27 mouse cellular contexts compared by ENCODE assay signal in genomic region chr6:3470706-3471105, GRCm38 (mm10). TPM values are rescaled to one million over a fixed set of nuclear protein-coding genes. Genes with fewer than 3 reads are reported as not detected.
DNase-seq lines count a peak whose midpoint lies in the region; ATAC-seq and TF ChIP-seq lines count a peak whose summit lies in the region.
"Had no signal": no experiment of that assay in that cellular context is flagged by ENCODE, and none has a peak within 500 bp of the region (broad histone marks: within the 10 kb centered on the region; RNA-seq: fewer than 3 reads in every experiment).

No protein-coding gene starts in this region.

- no peaks in the 10 kb centered on the region for H3K4me1 ChIP-seq in intestine, embryonic 15.5 days (replicated peaks)
- H3K4me1 ChIP-seq in intestine, postnatal 0 days (replicated peaks; ENCODE audit: control insufficient read depth, insufficient read depth, low read length) = no peaks in the 10 kb centered on the region
- H3K4me1 ChIP-seq in stomach, embryonic 15.5 days = no peaks in the 10 kb centered on the region
- H3K4me1 ChIP-seq in limb, embryonic 10.5 days = no peaks in the 10 kb centered on the region
- H3K4me1 ChIP-seq: embryonic facial prominence, embryonic 10.5 days; embryonic facial prominence, embryonic 13.5 days; forebrain, embryonic 12.5 days; forebrain, embryonic 15.5 days; heart, embryonic 10.5 days; heart, embryonic 13.5 days had no signal

- no peak overlapping the region for H3K9ac ChIP-seq in intestine, embryonic 15.5 days
- H3K9ac ChIP-seq in intestine, postnatal 0 days (ENCODE audit: low read depth, low read length) = no peak overlapping the region
- H3K9ac ChIP-seq in stomach, embryonic 15.5 days = no peak overlapping the region
- H3K9ac ChIP-seq: embryonic facial prominence, embryonic 13.5 days; forebrain, embryonic 12.5 days; forebrain, embryonic 15.5 days; heart, embryonic 13.5 days; hindbrain, embryonic 14.5 days had no signal

- no peak for DNase-seq in embryo, embryonic 10.5 days (ENCODE audit: low spot score)
- no peak for DNase-seq in kidney, adult 18-20 months
- no peak for DNase-seq in limb, embryonic 10.5 days (ENCODE audit: low spot score)
- DNase-seq: adrenal gland, adult 2 months; adrenal gland, postnatal 14 days; cerebellum, adult 11 months; cerebellum, adult 2 months; cerebellum, adult 9-11 months; cerebellum, postnatal 25 days; embryo, embryonic 11 days; gastrocnemius, postnatal 36 days; heart, adult 2 months; heart, postnatal 14 days; heart, postnatal 4 days had no signal

- no peaks in the 10 kb centered on the region for H3K36me3 ChIP-seq in intestine, embryonic 15.5 days
- no peaks in the 10 kb centered on the region for H3K36me3 ChIP-seq in intestine, postnatal 0 days (ENCODE audit: control insufficient read depth, insufficient read depth)
- no peaks in the 10 kb centered on the region for H3K36me3 ChIP-seq in stomach, embryonic 15.5 days
- H3K36me3 ChIP-seq in limb, embryonic 10.5 days = no peaks in the 10 kb centered on the region
- H3K36me3 ChIP-seq: embryonic facial prominence, embryonic 10.5 days; embryonic facial prominence, embryonic 13.5 days; forebrain, embryonic 12.5 days; forebrain, embryonic 15.5 days; heart, embryonic 10.5 days; heart, embryonic 13.5 days had no signal

- no peak for TF ChIP-seq CTCF in intestine, postnatal 0 days (IDR thresholded peaks at IDR 0.05; ENCODE audit: low read depth)

- WGBS in intestine, embryonic 15.5 days = 57% methylated on average over 2 of the region's 2 CpGs
- WGBS in intestine, postnatal 0 days = 19% methylated on average over 2 of the region's 2 CpGs
- WGBS in stomach, embryonic 15.5 days = 63% methylated on average over 2 of the region's 2 CpGs
- 77% methylated on average over 2 of the region's 2 CpGs for WGBS in limb, embryonic 10.5 days

- peak; percentile 80 for ATAC-seq in intestine, embryonic 15.5 days
- ATAC-seq in intestine, postnatal 0 days = peak; percentile 65
- peak; percentile 58; the same call in 1 of the 2 replicates for ATAC-seq in stomach, embryonic 15.5 days (ENCODE audit: insufficient read depth, low FRiP score, low read depth)
- ATAC-seq: CD4-positive, CD25-positive, alpha-beta regulatory T cell, adult 4 months; forebrain, embryonic 15.5 days had no signal

- no peaks in the 10 kb centered on the region for H3K27me3 ChIP-seq in intestine, embryonic 15.5 days (replicated peaks)
- H3K27me3 ChIP-seq in intestine, postnatal 0 days (replicated peaks; ENCODE audit: control insufficient read depth, insufficient read depth, low read length) = no peaks in the 10 kb centered on the region
- no peaks in the 10 kb centered on the region for H3K27me3 ChIP-seq in stomach, embryonic 15.5 days (replicated peaks)
- no peaks in the 10 kb centered on the region for H3K27me3 ChIP-seq in limb, embryonic 10.5 days (ENCODE audit: low read depth, poor library complexity, severe bottlenecking)
- H3K27me3 ChIP-seq: embryonic facial prominence, embryonic 13.5 days; forebrain, embryonic 12.5 days; forebrain, embryonic 15.5 days; heart, embryonic 13.5 days had no signal

- no peaks in the 10 kb centered on the region for H3K9me3 ChIP-seq in intestine, embryonic 15.5 days
- no peaks in the 10 kb centered on the region for H3K9me3 ChIP-seq in intestine, postnatal 0 days (ENCODE audit: control insufficient read depth)
- no peaks in the 10 kb centered on the region for H3K9me3 ChIP-seq in stomach, embryonic 15.5 days
- H3K9me3 ChIP-seq in limb, embryonic 10.5 days (replicated peaks) = no peaks in the 10 kb centered on the region
- H3K9me3 ChIP-seq: embryonic facial prominence, embryonic 10.5 days; embryonic facial prominence, embryonic 13.5 days; forebrain, embryonic 12.5 days; forebrain, embryonic 15.5 days; heart, embryonic 10.5 days; heart, embryonic 13.5 days had no signal

- no peak overlapping the region for H3K4me3 ChIP-seq in intestine, embryonic 15.5 days (replicated peaks)
- H3K4me3 ChIP-seq in intestine, postnatal 0 days (ENCODE audit: low read depth, low read length) = no peak overlapping the region
- no peak overlapping the region for H3K4me3 ChIP-seq in stomach, embryonic 15.5 days (replicated peaks)
- H3K4me3 ChIP-seq in limb, embryonic 10.5 days = no peak overlapping the region
- H3K4me3 ChIP-seq: embryonic facial prominence, embryonic 10.5 days; embryonic facial prominence, embryonic 13.5 days; erythroblast, embryonic 14.5 days; forebrain, embryonic 12.5 days; forebrain, embryonic 15.5 days; heart, adult 2 months; heart, embryonic 10.5 days; heart, embryonic 13.5 days had no signal

- H3K27ac ChIP-seq in intestine, embryonic 15.5 days = no peak overlapping the region
- no peak overlapping the region for H3K27ac ChIP-seq in intestine, postnatal 0 days (ENCODE audit: low read depth, low read length)
- no peak overlapping the region for H3K27ac ChIP-seq in stomach, embryonic 15.5 days
- H3K27ac ChIP-seq in limb, embryonic 10.5 days = no peak overlapping the region
- H3K27ac ChIP-seq: embryonic facial prominence, embryonic 10.5 days; embryonic facial prominence, embryonic 13.5 days; forebrain, embryonic 12.5 days; forebrain, embryonic 15.5 days; heart, adult 2 months; heart, embryonic 10.5 days; heart, embryonic 13.5 days; hindbrain, embryonic 14.5 days had no signal

- no peak overlapping the region for H3K4me2 ChIP-seq in intestine, embryonic 15.5 days (replicated peaks)
- H3K4me2 ChIP-seq in intestine, postnatal 0 days (replicated peaks; ENCODE audit: low read depth) = no peak overlapping the region
- H3K4me2 ChIP-seq in stomach, embryonic 15.5 days = no peak overlapping the region
- H3K4me2 ChIP-seq: embryonic facial prominence, embryonic 13.5 days; forebrain, embryonic 12.5 days; forebrain, embryonic 15.5 days; heart, embryonic 13.5 days; hindbrain, embryonic 14.5 days had no signal

RNA-seq across cellular contexts. Expression of gene Hepacam2, which starts 27.4 kb away (rescaled TPM):
- 16.6 and 17.0 TPM in 2 replicates for polyA plus RNA-seq in intestine, embryonic 15.5 days (2015; fragmentation: Nextera tagmentation; extraction: Ambion mirVana)
- polyA plus RNA-seq in intestine, postnatal 0 days (2015; fragmentation: Nextera tagmentation; extraction: Ambion mirVana) = 16.4 and 19.5 TPM in 2 replicates
- polyA plus RNA-seq in stomach, embryonic 15.5 days (2015; fragmentation: Nextera tagmentation; extraction: Ambion mirVana) = 4.5 and 5.9 TPM in 2 replicates
- polyA plus RNA-seq in limb, embryonic 10.5 days (2016; fragmentation: Nextera tagmentation; extraction: Ambion mirVana) = 0.14 and 0.19 TPM in 2 replicates
- polyA plus RNA-seq: C2C12; erythroblast, embryonic 14.5 days had no signal

RNA-seq across cellular contexts. Expression of gene Vps50, which starts 27.5 kb away (rescaled TPM):
- polyA plus RNA-seq in intestine, embryonic 15.5 days (2015; fragmentation: Nextera tagmentation; extraction: Ambion mirVana) = 28.4 and 30.8 TPM in 2 replicates
- 18.4 and 19.9 TPM in 2 replicates for polyA plus RNA-seq in intestine, postnatal 0 days (2015; fragmentation: Nextera tagmentation; extraction: Ambion mirVana)
- polyA plus RNA-seq in stomach, embryonic 15.5 days (2015; fragmentation: Nextera tagmentation; extraction: Ambion mirVana) = 26.7 and 28.4 TPM in 2 replicates
- 32.9 and 33.0 TPM in 2 replicates for polyA plus RNA-seq in limb, embryonic 10.5 days (2016; fragmentation: Nextera tagmentation; extraction: Ambion mirVana)
